Mouse (Mus musculus) urinary bladder, adult 18-20 months (tissue): ENCODE data around the gene Ddx23.
A peak's percentile ranks its signal among the peaks of the same experiment; 100 is the strongest.

Source experiments
- DNase-seq, 2 experiments: peaks; one replicate each; pipeline ENCODE4 v3.0.0; 2022; ENCODE audit warnings: low spot score in 2 of 2, mixed read lengths in 2 of 2

The Ddx23 gene

GRCm38 (mm10) chr15:98632921-98633320 is 29.8 kb downstream of the Ddx23 start:
- no peak for DNase-seq

GRCm38 (mm10) chr15:98632107-98632744 is 30.5 kb downstream of the Ddx23 start:
- peak; percentile 29 to 66 for DNase-seq

GRCm38 (mm10) chr15:98631493-98631892 is 31.2 kb downstream of the Ddx23 start:
- DNase-seq, result peak in 1 of 2 experiments; percentile 38

- no peak for DNase-seq
Measured at GRCm38 (mm10) chr15:98630540-98630939, 32.2 kb downstream of the Ddx23 start, which contains the start of gene Cacnb3. Gene Cacnb3 (plus strand): TSS chr15:98630840.

GRCm38 (mm10) chr15:98629464-98629863 is 33.2 kb downstream of the Ddx23 start:
- no peak for DNase-seq

GRCm38 (mm10) chr15:98628589-98629254 is 34.0 kb downstream of the Ddx23 start:
- DNase-seq, result no peak

- no peak for DNase-seq
Measured at GRCm38 (mm10) chr15:98626487-98627212, 36.0 kb downstream of the Ddx23 start.

- DNase-seq, result no peak
Measured at GRCm38 (mm10) chr15:98626078-98626477, 36.6 kb downstream of the Ddx23 start.

GRCm38 (mm10) chr15:98623361-98623821 is 39.3 kb downstream of the Ddx23 start:
- DNase-seq, result no peak

- no peak for DNase-seq
Measured at GRCm38 (mm10) chr15:98622721-98623120, 40.0 kb downstream of the Ddx23 start.

GRCm38 (mm10) chr15:98622199-98622598 is 40.5 kb downstream of the Ddx23 start:
- DNase-seq, result no peak

- DNase-seq, result peak; percentile 62 to 81
Measured at GRCm38 (mm10) chr15:98617176-98617537, 45.5 kb downstream of the Ddx23 start.

GRCm38 (mm10) chr15:98616362-98617175 is 46.1 kb downstream of the Ddx23 start:
- DNase-seq, result no peak

- DNase-seq, result no peak
Measured at GRCm38 (mm10) chr15:98615751-98616150, 46.9 kb downstream of the Ddx23 start.

GRCm38 (mm10) chr15:98614971-98615370 is 47.7 kb downstream of the Ddx23 start:
- DNase-seq, result no peak

GRCm38 (mm10) chr15:98614551-98614950 is 48.1 kb downstream of the Ddx23 start:
- DNase-seq, result no peak

GRCm38 (mm10) chr15:98612229-98612628 is 50.5 kb downstream of the Ddx23 start:
- no peak for DNase-seq

GRCm38 (mm10) chr15:98610131-98610633 is 52.5 kb downstream of the Ddx23 start:
- DNase-seq, result peak in 1 of 2 experiments; percentile 70

- peak; percentile 65 to 72 for DNase-seq
Measured at GRCm38 (mm10) chr15:98609331-98610130, 53.2 kb downstream of the Ddx23 start, which contains the start of gene Adcy6. Gene Adcy6 (minus strand): TSS chr15:98610076.

- DNase-seq, result peak in 1 of 2 experiments; percentile 44
Measured at GRCm38 (mm10) chr15:98608784-98609250, 53.9 kb downstream of the Ddx23 start.
